Mouse (Mus musculus) inflammation-experienced regulatory T-cells, adult 6 months (primary cell): ENCODE results near the gene Iars2. TPM values are rescaled to one million over a fixed set of nuclear protein-coding genes. Genes with fewer than 3 reads are reported as not detected.

Experiments
- ATAC-seq: one replicate; pipeline ENCODE4 v1.8.0; 2017
- polyA plus RNA-seq, 3 experiments: library from polyadenylated mRNA; unstranded; fragments of 100-300 nt; shearing (Covaris generic); gene quantifications; one replicate each; pipeline ENCODE4 v1.2.1; 2017

Gene Iars2
- polyA plus RNA-seq, 3 experiments from 2014 or later: 8.6 to 10.9 (median 9.7) TPM

- no peak for ATAC-seq
Measured at GRCm38 (mm10) chr1:185275976-185276375, 53.2 kb downstream of the Iars2 start.

- no peak for ATAC-seq
Measured at GRCm38 (mm10) chr1:185274819-185275545, 54.2 kb downstream of the Iars2 start.

- ATAC-seq: no peak
Measured at GRCm38 (mm10) chr1:185271373-185271772, 57.8 kb downstream of the Iars2 start.

- no peak for ATAC-seq
Measured at GRCm38 (mm10) chr1:185270403-185271097, 58.6 kb downstream of the Iars2 start.

- ATAC-seq: no peak
Measured at GRCm38 (mm10) chr1:185268675-185269074, 60.5 kb downstream of the Iars2 start.

- no peak for ATAC-seq
Measured at GRCm38 (mm10) chr1:185262565-185262964, 66.6 kb downstream of the Iars2 start.

GRCm38 (mm10) chr1:185256753-185257152, 72.4 kb downstream of the Iars2 start:
- no peak for ATAC-seq

- no peak for ATAC-seq
Measured at GRCm38 (mm10) chr1:185255336-185255735, 73.9 kb downstream of the Iars2 start.

GRCm38 (mm10) chr1:185253140-185253892, 75.9 kb downstream of the Iars2 start:
- ATAC-seq: no peak

- no peak for ATAC-seq
Measured at GRCm38 (mm10) chr1:185252351-185252750, 76.8 kb downstream of the Iars2 start.

- no peak for ATAC-seq
Measured at GRCm38 (mm10) chr1:185248728-185249127, 80.5 kb downstream of the Iars2 start.

- ATAC-seq: no peak
Measured at GRCm38 (mm10) chr1:185247429-185248085, 81.6 kb downstream of the Iars2 start.

- no peak for ATAC-seq
Measured at GRCm38 (mm10) chr1:185245456-185245855, 83.7 kb downstream of the Iars2 start.

- no peak for ATAC-seq
Measured at GRCm38 (mm10) chr1:185243013-185243412, 86.2 kb downstream of the Iars2 start.

- ATAC-seq: no peak
Measured at GRCm38 (mm10) chr1:185236530-185236929, 92.7 kb downstream of the Iars2 start.

- no peak for ATAC-seq
Measured at GRCm38 (mm10) chr1:185235837-185236236, 93.4 kb downstream of the Iars2 start.

Other genes starting within 250 kb of the Iars2 start
- gene Rab3gap2, start 125.3 kb downstream of the Iars2 start, polyA plus RNA-seq: 10 to 100 TPM; 12.7 to 16.1 (median 15.8) TPM
- 10 to 100 TPM; 10.8 to 20.3 (median 12.2) TPM for gene Bpnt1, start 2.8 kb upstream of the Iars2 start, polyA plus RNA-seq
- gene Eprs, start 33.6 kb upstream of the Iars2 start, polyA plus RNA-seq: 100 to 1,000 TPM in 2 of 3 experiments, 10 to 100 TPM in 1; 96.3 to 117 (median 102) TPM
- gene Slc30a10, start 125.5 kb upstream of the Iars2 start, polyA plus RNA-seq: not detected